Mouse (Mus musculus) heart, embryonic 14.5 days (tissue): ENCODE measurements around the gene Tysnd1. TPM values are rescaled to one million over a fixed set of nuclear protein-coding genes. Genes with fewer than 3 reads are reported as not detected.

Experiments used
- ATAC-seq: fragments of 200-750 bp; cut with Nextera tagmentation; 2 replicates; pipeline ENCODE4 v1.8.0; 2017; ENCODE audit warnings: low read depth, moderate TSS enrichment; ENCODE audit not compliant: insufficient number of reproducible peaks, insufficient read depth, low FRiP score
- H3K27ac ChIP-seq, 2 experiments: fragments of 200-500 bp in 1 of 2; fragments of 300-500 bp in 1 of 2; sonication (generic) in 1 of 2; replicated peaks in 1 of 2; 2 replicates each; pipeline ENCODE4 v1.5.1; 2012 to 2014; ENCODE audit warnings: low read depth in 2 of 2, low read length in 2 of 2, control low read depth in 1 of 2, mild to moderate bottlenecking in 1 of 2, mixed read lengths in 1 of 2; ENCODE audit not compliant: control insufficient read depth in 1 of 2, insufficient read depth in 1 of 2
- H3K27me3 ChIP-seq: fragments of 300-500 bp; sonication (generic); 2 replicates; pipeline ENCODE4 v1.6.1; 2014; ENCODE audit warnings: mild to moderate bottlenecking, low read length, control low read depth; ENCODE audit not compliant: control insufficient read depth, insufficient read depth
- H3K36me3 ChIP-seq: fragments of 300-500 bp; sonication (generic); 2 replicates; pipeline ENCODE4 v1.6.1; 2014; ENCODE audit warnings: mild to moderate bottlenecking, control low read depth, low read length, mixed read lengths; ENCODE audit not compliant: control insufficient read depth, insufficient read depth
- H3K4me1 ChIP-seq, 2 experiments: fragments of 200-500 bp in 1 of 2; fragments of 300-500 bp in 1 of 2; sonication (generic) in 1 of 2; 2 replicates each; pipeline ENCODE4 v1.6.1; 2012 to 2014; ENCODE audit warnings: low read length in 2 of 2, control low read depth in 1 of 2, mixed read lengths in 1 of 2; ENCODE audit not compliant: control insufficient read depth in 2 of 2, insufficient read depth in 2 of 2
- H3K4me2 ChIP-seq: fragments of 300-500 bp; sonication (generic); 2 replicates; pipeline ENCODE4 v1.6.1; 2014; ENCODE audit warnings: mild to moderate bottlenecking, low read length
- H3K4me3 ChIP-seq, 2 experiments: fragments of 200-500 bp in 1 of 2; fragments of 300-500 bp in 1 of 2; sonication (generic) in 1 of 2; 2 replicates each; pipeline ENCODE4 v1.5.1; 2012 to 2014; ENCODE audit warnings: low read length in 2 of 2, mild to moderate bottlenecking in 2 of 2, control low read depth in 1 of 2, low read depth in 1 of 2, moderate library complexity in 1 of 2; ENCODE audit not compliant: control insufficient read depth in 1 of 2, insufficient read depth in 1 of 2
- H3K9ac ChIP-seq: fragments of 300-500 bp; sonication (generic); 2 replicates; pipeline ENCODE4 v1.6.1; 2014; ENCODE audit warnings: mild to moderate bottlenecking, low read length
- H3K9me3 ChIP-seq: fragments of 300-500 bp; sonication (generic); 2 replicates; pipeline ENCODE4 v1.6.1; 2016; ENCODE audit warnings: low read length, control low read depth; ENCODE audit not compliant: control insufficient read depth
- WGBS: fragments of 180-500 bp; shearing (Covaris S2); extraction: QIAGEN DNeasy Blood & Tissue Kit; methylation state at CpG from one replicate; pipeline ENCODE4 v1.1.7; 2014; 5-methylcytosine and 5-hydroxymethylcytosine counted together
- polyA plus RNA-seq: library from polyadenylated mRNA; unstranded; fragments of >200 nt; fragmentation: Nextera tagmentation; extraction: Ambion mirVana; gene quantifications from 2 replicates; pipeline ENCODE4 v1.2.1, GENCODE M21; 2014

Tysnd1 gene
- polyA plus RNA-seq, result 25.7 and 27.5 TPM in 2 replicates

- ATAC-seq, result peak; percentile 92
- no peaks in the 10 kb centered on the region for H3K27me3 ChIP-seq
- WGBS, result under 1% methylated on average over 38 of the region's 42 CpGs
- peak within 1 kb of the TSS; percentile 88 for H3K9ac ChIP-seq
- peak within 1 kb of the TSS; percentile 79 to 98 for H3K4me3 ChIP-seq
- peaks cover 53% of the 10 kb centered on the region for H3K36me3 ChIP-seq
- peak within 1 kb of the TSS; percentile 100 for H3K4me2 ChIP-seq
- 0 out of 4 replicates have a peak within 1 kb of the TSS, but pooled peaks of 1 of the 2 experiments have one; percentile 38 for H3K27ac ChIP-seq
- H3K4me1 ChIP-seq, result peaks cover 0 to 14% of the 10 kb centered on the region in 2 experiments; a peak in 3 of 4 replicates
- H3K9me3 ChIP-seq, result no peaks in the 10 kb centered on the region
Observed at GRCm38 (mm10) chr10:61694870-61695670, at the start of gene Tysnd1. TSS of gene Tysnd1 (plus strand) at chr10:61695514.

GRCm38 (mm10) chr10:61646557-61646956 lies 48.8 kb upstream of the Tysnd1 start:
- Histone ChIP-seq H3K27ac (no peak overlapping the region), H3K4me1 (peaks cover 4 to 8% of the 10 kb centered on the region in 2 experiments), H3K9me3 (no peaks in the 10 kb centered on the region), H3K27me3 (no peaks in the 10 kb centered on the region), H3K36me3 (no peaks in the 10 kb centered on the region), H3K4me2 (no peak overlapping the region), H3K9ac (no peak overlapping the region), H3K4me3 (no peak overlapping the region)
- WGBS, result 57% methylated on average over 7 of the region's 7 CpGs
- ATAC-seq, result no peak

GRCm38 (mm10) chr10:61647790-61648736 lies 47.3 kb upstream of the Tysnd1 start, which contains the start of gene Ppa1:
TSS of gene Ppa1 (plus strand) at chr10:61648552.
- Histone ChIP-seq H3K9ac (peak within 1 kb of the TSS; percentile 86), H3K36me3 (peaks cover 10% of the 10 kb centered on the region; the same call in 1 of the 2 replicates)
- WGBS, result 3% methylated on average over 39 of the region's 50 CpGs

GRCm38 (mm10) chr10:61648737-61649645 lies 46.3 kb upstream of the Tysnd1 start:
- peak overlapping the region; percentile 89 for H3K4me2 ChIP-seq
- ATAC-seq, result peak; percentile 64
- peak overlapping the region; percentile 86 for H3K9ac ChIP-seq
- H3K27ac ChIP-seq, result peak overlapping the region; percentile 48 to 67
- WGBS, result 2% methylated on average over 47 of the region's 49 CpGs
- no peaks in the 10 kb centered on the region for H3K9me3 ChIP-seq
- H3K27me3 ChIP-seq, result no peaks in the 10 kb centered on the region
- H3K4me1 ChIP-seq, result peaks cover 4 to 8% of the 10 kb centered on the region in 2 experiments
- peaks cover 18% of the 10 kb centered on the region; the same call in 1 of the 2 replicates for H3K36me3 ChIP-seq
- peak overlapping the region; percentile 77 to 93 for H3K4me3 ChIP-seq

More at GRCm38 (mm10) chr10:61647790-61648736, 47.3 kb upstream of the Tysnd1 start, which contains the start of gene Ppa1:
- H3K4me2 ChIP-seq, result peak within 1 kb of the TSS; percentile 89
- peak; percentile 95 for ATAC-seq
- H3K4me3 ChIP-seq, result peak within 1 kb of the TSS; percentile 77 to 93
- peak within 1 kb of the TSS; percentile 48 to 67 for H3K27ac ChIP-seq
- H3K4me1 ChIP-seq, result peaks cover 4 to 8% of the 10 kb centered on the region in 2 experiments
- no peaks in the 10 kb centered on the region for H3K27me3 ChIP-seq
- H3K9me3 ChIP-seq, result no peaks in the 10 kb centered on the region

- WGBS, result 88% methylated on average over 4 of the region's 4 CpGs
- Histone ChIP-seq H3K4me2 (no peak overlapping the region), H3K27ac (no peak overlapping the region), H3K9ac (no peak overlapping the region), H3K36me3 (peaks cover 39% of the 10 kb centered on the region), H3K4me1 (peaks cover 0 to 5% of the 10 kb centered on the region in 2 experiments; a peak in 2 of 4 replicates), H3K27me3 (no peaks in the 10 kb centered on the region), H3K4me3 (no peak overlapping the region), H3K9me3 (no peaks in the 10 kb centered on the region)
- ATAC-seq, result no peak
Observed at GRCm38 (mm10) chr10:61654105-61654504, 41.2 kb upstream of the Tysnd1 start.

GRCm38 (mm10) chr10:61654691-61655090 lies 40.6 kb upstream of the Tysnd1 start:
- H3K4me3 ChIP-seq, result no peak overlapping the region
- no peak overlapping the region for H3K4me2 ChIP-seq
- H3K36me3 ChIP-seq, result peaks cover 44% of the 10 kb centered on the region
- H3K27ac ChIP-seq, result no peak overlapping the region
- H3K27me3 ChIP-seq, result no peaks in the 10 kb centered on the region
- H3K4me1 ChIP-seq, result no peaks in the 10 kb centered on the region
- H3K9me3 ChIP-seq, result no peaks in the 10 kb centered on the region
- 86% methylated on average over 7 of the region's 7 CpGs for whole genome bisulfite sequencing
- H3K9ac ChIP-seq, result no peak overlapping the region
- no peak for ATAC-seq
